Comparison of ENCODE assay signal across 16 mouse cellular contexts in the genomic region with DNA sequence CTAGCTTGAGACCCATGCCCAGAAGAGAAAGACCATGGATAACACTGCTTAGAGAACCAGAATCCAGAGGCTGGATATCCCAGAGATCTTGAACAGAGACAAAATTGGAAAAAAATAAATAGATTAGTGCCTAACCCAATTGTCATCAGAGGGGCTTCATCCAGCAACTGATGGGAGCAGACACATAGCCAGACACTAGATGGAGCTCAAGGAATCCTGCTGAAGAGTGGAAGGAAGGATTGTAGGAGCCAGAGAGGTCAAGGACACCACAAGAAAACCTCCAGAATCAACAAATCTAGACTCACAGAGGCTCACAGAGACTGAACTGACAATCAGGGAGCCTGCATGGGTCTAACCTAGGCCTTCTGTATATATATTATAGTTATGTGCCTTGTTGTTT.
DNase-seq lines count a peak whose midpoint lies in the region; ATAC-seq and TF ChIP-seq lines count a peak whose summit lies in the region.
"Had no signal": no experiment of that assay in that cellular context is flagged by ENCODE, and none has a peak within 500 bp of the region (broad histone marks: within the 10 kb centered on the region; RNA-seq: fewer than 3 reads in every experiment).

No protein-coding gene starts in this region.

- no peaks in the 10 kb centered on the region for H3K9me3 ChIP-seq in hindbrain, embryonic 11.5 days (ENCODE audit: control insufficient read depth, low read length)
- no peaks in the 10 kb centered on the region for H3K9me3 ChIP-seq in hindbrain, embryonic 12.5 days (replicated peaks)
- H3K9me3 ChIP-seq in liver, embryonic 14.5 days (ENCODE audit: control insufficient read depth, low read length): no peaks in the 10 kb centered on the region
- no peaks in the 10 kb centered on the region for H3K9me3 ChIP-seq in limb, embryonic 10.5 days (replicated peaks)
- H3K9me3 ChIP-seq: embryonic facial prominence, embryonic 13.5 days; G1E; heart, embryonic 13.5 days; liver, embryonic 15.5 days; midbrain, embryonic 12.5 days; neural tube, embryonic 15.5 days; stomach, embryonic 15.5 days had no signal

- H3K4me2 ChIP-seq in hindbrain, embryonic 11.5 days (replicated peaks; ENCODE audit: low read depth, low read length): no peak overlapping the region
- H3K4me2 ChIP-seq in hindbrain, embryonic 12.5 days (replicated peaks): no peak overlapping the region
- no peak overlapping the region for H3K4me2 ChIP-seq in liver, embryonic 14.5 days (ENCODE audit: low read depth)
- H3K4me2 ChIP-seq: embryonic facial prominence, embryonic 13.5 days; heart, embryonic 13.5 days; liver, embryonic 15.5 days; midbrain, embryonic 12.5 days; neural tube, embryonic 15.5 days; stomach, embryonic 15.5 days had no signal

- H3K36me3 ChIP-seq in hindbrain, embryonic 11.5 days (ENCODE audit: control insufficient read depth, insufficient read depth, low read length): no peaks in the 10 kb centered on the region
- no peaks in the 10 kb centered on the region for H3K36me3 ChIP-seq in hindbrain, embryonic 12.5 days
- H3K36me3 ChIP-seq in liver, embryonic 14.5 days (replicated peaks; ENCODE audit: control insufficient read depth, insufficient read depth, low read depth): no peaks in the 10 kb centered on the region
- H3K36me3 ChIP-seq in limb, embryonic 10.5 days: no peaks in the 10 kb centered on the region
- H3K36me3 ChIP-seq: embryonic facial prominence, embryonic 13.5 days; G1E; heart, embryonic 13.5 days; liver, embryonic 15.5 days; midbrain, embryonic 12.5 days; neural tube, embryonic 15.5 days; stomach, embryonic 15.5 days had no signal

- H3K4me1 ChIP-seq in hindbrain, embryonic 11.5 days (replicated peaks; ENCODE audit: control insufficient read depth, insufficient read depth, low read length): no peaks in the 10 kb centered on the region
- no peaks in the 10 kb centered on the region for H3K4me1 ChIP-seq in hindbrain, embryonic 12.5 days
- no peaks in the 10 kb centered on the region for H3K4me1 ChIP-seq in liver, embryonic 14.5 days (replicated peaks; ENCODE audit: control insufficient read depth in 2 of 2, insufficient read depth in 2 of 2, low read length in 1 of 2)
- no peaks in the 10 kb centered on the region for H3K4me1 ChIP-seq in cortical plate, adult 2 months (ENCODE audit: control insufficient read depth, insufficient read depth, low read length)
- peaks cover 4% of the 10 kb centered on the region for H3K4me1 ChIP-seq in limb, embryonic 10.5 days
- H3K4me1 ChIP-seq: embryonic facial prominence, embryonic 13.5 days; heart, embryonic 13.5 days; liver, embryonic 15.5 days; midbrain, embryonic 12.5 days; neural tube, embryonic 15.5 days; stomach, embryonic 15.5 days had no signal

- 0 out of 2 replicates have a peak, but pooled peaks have one; percentile 33 for ATAC-seq in hindbrain, embryonic 11.5 days (ENCODE audit: low FRiP score)
- ATAC-seq in hindbrain, embryonic 12.5 days (ENCODE audit: low FRiP score): no peak
- ATAC-seq in liver, embryonic 14.5 days (ENCODE audit: insufficient read depth): no peak
- no peak for ATAC-seq in megakaryocyte progenitor cell, adult 5-6 weeks (replicated peaks; ENCODE audit: poor library complexity)

- peak; percentile 9 for DNase-seq in hindbrain, embryonic 11.5 days (ENCODE audit: low spot score)
- DNase-seq in liver, embryonic 14.5 days (ENCODE audit: low read depth in 3 of 3, low spot score in 3 of 3): no peak
- DNase-seq in liver: no peak
- peak; percentile 17 for DNase-seq in Muller cell, postnatal 12 days (ENCODE audit: inconsistent ontology term)
- DNase-seq in limb, embryonic 10.5 days (ENCODE audit: low spot score): no peak
- DNase-seq: adrenal gland, adult 2 months had no signal

- TF ChIP-seq EP300 in liver, embryonic 14.5 days (IDR thresholded peaks at IDR 0.05; ENCODE audit: low read depth): no peak

- H3K9ac ChIP-seq in hindbrain, embryonic 11.5 days (ENCODE audit: low read depth, low read length): no peak overlapping the region
- no peak overlapping the region for H3K9ac ChIP-seq in hindbrain, embryonic 12.5 days
- no peak overlapping the region for H3K9ac ChIP-seq in liver, embryonic 14.5 days (replicated peaks)
- H3K9ac ChIP-seq: embryonic facial prominence, embryonic 13.5 days; heart, embryonic 13.5 days; liver, embryonic 15.5 days; midbrain, embryonic 12.5 days; neural tube, embryonic 15.5 days; stomach, embryonic 15.5 days had no signal

- no peaks in the 10 kb centered on the region for H3K27me3 ChIP-seq in hindbrain, embryonic 11.5 days (ENCODE audit: control insufficient read depth, insufficient read depth, low read length)
- no peaks in the 10 kb centered on the region for H3K27me3 ChIP-seq in hindbrain, embryonic 12.5 days
- H3K27me3 ChIP-seq in liver, embryonic 14.5 days (ENCODE audit: control insufficient read depth, insufficient read depth, low read length): no peaks in the 10 kb centered on the region
- H3K27me3 ChIP-seq in limb, embryonic 10.5 days (ENCODE audit: low read depth, poor library complexity, severe bottlenecking): no peaks in the 10 kb centered on the region
- H3K27me3 ChIP-seq: embryonic facial prominence, embryonic 13.5 days; heart, embryonic 13.5 days; liver, embryonic 15.5 days; midbrain, embryonic 12.5 days; neural tube, embryonic 15.5 days; stomach, embryonic 15.5 days had no signal

- no peak for TF ChIP-seq POLR2A in cortical plate, adult 2 months (IDR thresholded peaks at IDR 0.05; ENCODE audit: extremely low read depth, insufficient read depth, low read length)

- TF ChIP-seq CTCF in liver, embryonic 14.5 days (IDR thresholded peaks at IDR 0.05; ENCODE audit: low read depth): 0 out of 2 replicates have a peak, but pooled peaks have one; percentile 3
- TF ChIP-seq CTCF in cortical plate, adult 2 months (IDR thresholded peaks at IDR 0.05; ENCODE audit: extremely low read depth, insufficient read depth, low read length): peak; percentile 37; the same call in 1 of the 2 replicates

- no peak overlapping the region for H3K27ac ChIP-seq in hindbrain, embryonic 11.5 days (ENCODE audit: low read depth, low read length)
- no peak overlapping the region for H3K27ac ChIP-seq in hindbrain, embryonic 12.5 days
- H3K27ac ChIP-seq in liver, embryonic 14.5 days: no peak overlapping the region
- no peak overlapping the region for H3K27ac ChIP-seq in cortical plate, adult 2 months (ENCODE audit: insufficient read depth, low read length)
- no peak overlapping the region for H3K27ac ChIP-seq in limb, embryonic 10.5 days
- H3K27ac ChIP-seq: embryonic facial prominence, embryonic 13.5 days; heart, embryonic 13.5 days; liver, embryonic 15.5 days; midbrain, embryonic 12.5 days; neural tube, embryonic 15.5 days; stomach, embryonic 15.5 days had no signal

- no peak overlapping the region for H3K4me3 ChIP-seq in hindbrain, embryonic 11.5 days (ENCODE audit: low read depth, low read length)
- H3K4me3 ChIP-seq in hindbrain, embryonic 12.5 days: no peak overlapping the region
- H3K4me3 ChIP-seq in liver, embryonic 14.5 days (ENCODE audit: insufficient read depth in 1 of 2, low read depth in 2 of 2, low read length in 2 of 2): no peak overlapping the region
- no peak overlapping the region for H3K4me3 ChIP-seq in cortical plate, adult 2 months (ENCODE audit: insufficient read depth, low read length)
- H3K4me3 ChIP-seq in limb, embryonic 10.5 days: no peak overlapping the region
- H3K4me3 ChIP-seq: embryonic facial prominence, embryonic 13.5 days; heart, embryonic 13.5 days; liver, embryonic 15.5 days; midbrain, embryonic 12.5 days; neural tube, embryonic 15.5 days; stomach, embryonic 15.5 days had no signal

Comparison
In these comparisons a context has a peak if more than half of its experiments do, and no peak if none do; other contexts are left out.
1. DNase-seq: peak in hindbrain, embryonic 11.5 days (single experiment) and Muller cell, postnatal 12 days (single experiment); none in liver, embryonic 14.5 days (0 of 3), liver (single experiment) and limb, embryonic 10.5 days (single experiment).